Mouse (Mus musculus) liver, adult 2 months (tissue): ENCODE measurements around the gene Foxg1. TPM values are rescaled to one million over a fixed set of nuclear protein-coding genes. Genes with fewer than 3 reads are reported as not detected.

Source experiments
- DNase-seq: peaks from one replicate; pipeline ENCODE4 v3.0.0-alpha.2; 2011; ENCODE audit warnings: low read depth, low spot score; ENCODE audit errors: extremely low read depth
- H3K27ac ChIP-seq: fragments of 200-500 bp; replicated peaks from 2 replicates; pipeline ENCODE4 v1.5.1; 2012; ENCODE audit warnings: low read depth, mild to moderate bottlenecking, control low read depth, inconsistent platforms, low read length; ENCODE audit not compliant: insufficient read depth
- H3K27me3 ChIP-seq: fragments of 200-500 bp; 2 replicates; pipeline ENCODE4 v1.6.1; 2012; ENCODE audit warnings: mild to moderate bottlenecking, moderate library complexity, low read length, inconsistent platforms; ENCODE audit not compliant: control insufficient read depth, insufficient read depth
- H3K36me3 ChIP-seq: fragments of 200-500 bp; 2 replicates; pipeline ENCODE4 v1.6.1; 2012; ENCODE audit warnings: low read length, inconsistent platforms; ENCODE audit not compliant: control insufficient read depth, insufficient read depth
- H3K4me1 ChIP-seq: fragments of 200-500 bp; 2 replicates; pipeline ENCODE4 v1.6.1; 2011; ENCODE audit warnings: low read length; ENCODE audit not compliant: control insufficient read depth, insufficient read depth
- H3K4me3 ChIP-seq: fragments of 200-500 bp; 2 replicates; pipeline ENCODE4 v1.5.1; 2011; ENCODE audit warnings: low read depth, mild to moderate bottlenecking, control low read depth, low read length, moderate library complexity; ENCODE audit not compliant: insufficient read depth
- H3K79me2 ChIP-seq: fragments of 200-500 bp; 2 replicates; pipeline ENCODE4 v1.6.1; 2012; ENCODE audit warnings: inconsistent platforms, mild to moderate bottlenecking, low read length, moderate library complexity; ENCODE audit not compliant: control insufficient read depth, insufficient read depth
- H3K9ac ChIP-seq: fragments of 200-500 bp; 2 replicates; pipeline ENCODE4 v1.6.1; 2012; ENCODE audit warnings: low read depth, mild to moderate bottlenecking, control low read depth, inconsistent platforms, low read length
- CTCF ChIP-seq: fragments of 200-500 bp; IDR thresholded peaks from 2 replicates; pipeline ENCODE4 v1.5.1; 2011; ENCODE audit warnings: low read depth, low read length, control low read depth
- POLR2A ChIP-seq: fragments of 200-500 bp; IDR thresholded peaks from 2 replicates; pipeline ENCODE4 v1.6.1; 2011; ENCODE audit warnings: low read length, control low read depth; ENCODE audit not compliant: insufficient read depth; ENCODE audit errors: extremely low read depth
- WGBS: fragments of 180-500 bp; shearing (Covaris S2); methylation state at CpG from one replicate; pipeline ENCODE4 v1.1.7; 2018; 5-methylcytosine and 5-hydroxymethylcytosine counted together
- polyA plus RNA-seq: library from polyadenylated mRNA; depleted of rRNA; stranded (reverse); fragments of >200 nt; gene quantifications from 2 replicates; pipeline ENCODE4 v1.2.3, GENCODE M21; 2012
- total RNA-seq: library from RNA; depleted of rRNA; stranded (reverse); fragments of >200 nt; gene quantifications from 2 replicates; pipeline ENCODE4 v1.2.3, GENCODE M21; 2014

The Foxg1 gene
- total and polyA plus RNA-seq, 2 experiments, result not detected

DNA sequence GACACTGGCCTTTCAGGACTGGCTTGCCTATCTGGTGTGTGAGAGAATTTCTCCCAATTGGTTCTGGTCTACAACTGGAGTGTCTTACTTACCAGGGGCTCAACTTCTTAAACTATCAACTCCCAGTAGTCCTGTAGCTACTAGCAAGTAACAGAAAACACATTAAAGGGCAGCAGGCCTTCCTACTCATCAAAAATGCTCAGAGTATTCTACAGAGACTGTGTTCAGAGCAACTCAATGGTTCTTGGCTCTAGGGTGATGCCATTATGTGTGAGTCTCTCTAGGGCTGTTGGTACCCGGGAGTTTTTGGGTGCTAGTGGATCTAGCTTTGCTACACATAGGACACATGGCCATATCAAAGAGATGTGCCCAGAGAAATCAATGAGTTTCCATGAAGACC is 3.5 kb upstream of the Foxg1 start:
- DNase-seq, result no peak
- WGBS, result 3% methylated on average over 1 of the region's 1 CpGs
- no peak for TF ChIP-seq CTCF
- TF ChIP-seq POLR2A, result no peak
- H3K27ac ChIP-seq, result no peak overlapping the region
- H3K27me3 ChIP-seq, result peaks cover 23% of the 10 kb centered on the region
- no peaks in the 10 kb centered on the region for H3K4me1 ChIP-seq
- H3K4me3 ChIP-seq, result no peak overlapping the region
- H3K36me3 ChIP-seq, result no peaks in the 10 kb centered on the region
- H3K79me2 ChIP-seq, result no peaks in the 10 kb centered on the region
- no peak overlapping the region for H3K9ac ChIP-seq

- TF ChIP-seq POLR2A (no peak), CTCF (no peak)
- H3K27me3 ChIP-seq, result peaks cover 28% of the 10 kb centered on the region
- no peak overlapping the region for H3K27ac ChIP-seq
- H3K79me2 ChIP-seq, result no peaks in the 10 kb centered on the region
- no peaks in the 10 kb centered on the region for H3K36me3 ChIP-seq
- no peaks in the 10 kb centered on the region for H3K4me1 ChIP-seq
- no peak for DNase-seq
- H3K9ac ChIP-seq, result no peak overlapping the region
- WGBS, result 5% methylated on average over 11 of the region's 11 CpGs
- no peak overlapping the region for H3K4me3 ChIP-seq
These were observed 3.0 kb upstream of the Foxg1 start for GRCm38 (mm10) chr12:49379446-49379845.

- Histone ChIP-seq H3K27me3 (peaks cover 36% of the 10 kb centered on the region), H3K79me2 (no peaks in the 10 kb centered on the region), H3K27ac (no peak overlapping the region), H3K4me1 (no peaks in the 10 kb centered on the region), H3K4me3 (no peak overlapping the region), H3K9ac (no peak overlapping the region), H3K36me3 (no peaks in the 10 kb centered on the region)
- no peak for TF ChIP-seq CTCF
- TF ChIP-seq POLR2A, result no peak
- no peak for DNase-seq
- 4% methylated on average over 4 of the region's 4 CpGs for WGBS
These were observed 2.0 kb upstream of the Foxg1 start for GRCm38 (mm10) chr12:49380442-49380841.

DNA sequence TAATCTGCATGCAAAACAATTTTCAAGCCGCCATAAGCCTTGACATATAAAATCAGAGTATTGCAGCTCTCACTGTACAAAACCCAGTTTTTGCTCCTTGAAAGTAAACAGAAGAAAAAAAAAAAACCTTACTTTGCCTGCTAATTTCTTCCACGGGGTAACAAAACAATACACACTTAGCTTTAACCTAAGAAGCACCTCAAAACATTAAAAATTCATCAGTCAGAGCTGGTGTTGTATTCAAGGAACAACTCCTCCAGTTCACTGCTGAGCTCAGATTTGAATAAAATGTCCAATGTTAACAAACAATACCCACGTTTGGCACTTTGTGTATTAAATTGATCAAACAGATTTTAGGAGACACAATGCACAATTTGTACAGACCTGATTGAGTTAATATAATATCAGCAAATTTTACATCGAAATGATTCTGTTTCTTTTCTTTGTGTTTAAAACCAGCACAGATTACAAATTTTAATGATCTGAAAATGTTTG is 1.4 kb upstream of the Foxg1 start:
- WGBS, result 2% methylated on average over 4 of the region's 4 CpGs
- Histone ChIP-seq H3K27ac (no peak overlapping the region), H3K9ac (no peak overlapping the region), H3K36me3 (no peaks in the 10 kb centered on the region), H3K27me3 (peaks cover 35% of the 10 kb centered on the region), H3K4me3 (no peak overlapping the region), H3K4me1 (no peaks in the 10 kb centered on the region), H3K79me2 (no peaks in the 10 kb centered on the region)
- DNase-seq, result no peak
- no peak for TF ChIP-seq CTCF
- TF ChIP-seq POLR2A, result no peak

GRCm38 (mm10) chr12:49381721-49382365 is 617 bp upstream of the Foxg1 start:
- no peak for TF ChIP-seq POLR2A
- TF ChIP-seq CTCF, result no peak
- Histone ChIP-seq H3K79me2 (no peaks in the 10 kb centered on the region), H3K27me3 (peaks cover 32% of the 10 kb centered on the region), H3K4me1 (no peaks in the 10 kb centered on the region), H3K36me3 (no peaks in the 10 kb centered on the region), H3K27ac (no peak overlapping the region), H3K4me3 (no peak overlapping the region), H3K9ac (no peak overlapping the region)
- no peak for DNase-seq
- 4% methylated on average over 19 of the region's 19 CpGs for WGBS

DNA sequence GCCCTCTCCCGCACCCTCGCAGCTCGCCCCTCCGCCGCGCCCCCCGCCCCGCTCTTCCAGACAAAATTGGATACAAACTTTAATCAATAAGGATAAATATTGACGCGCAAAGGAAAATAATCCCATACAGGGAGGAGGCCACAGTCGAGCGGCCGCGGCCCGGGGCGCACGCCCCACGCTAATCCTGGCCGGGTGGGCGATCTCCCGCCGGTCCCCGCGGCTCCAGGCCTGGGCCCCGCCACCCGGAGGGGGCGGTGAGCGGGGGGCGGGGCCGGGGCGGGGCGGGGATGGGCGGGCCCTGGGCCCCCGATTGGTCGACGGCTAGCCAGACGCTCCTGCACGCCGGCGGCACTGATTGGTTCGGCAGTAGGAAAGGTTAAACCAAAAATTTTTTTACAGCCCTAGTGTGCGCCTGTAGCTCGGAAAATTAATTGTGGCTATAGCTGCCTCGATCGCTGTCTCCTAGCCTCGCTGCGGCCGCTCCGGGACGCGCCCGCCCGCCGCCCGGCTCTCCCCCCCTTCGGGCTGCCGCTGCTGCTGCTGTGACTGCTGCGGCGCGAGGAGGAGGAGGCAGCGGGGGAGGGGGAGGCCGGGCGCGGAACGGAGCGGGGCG is 1.2 kb downstream of the Foxg1 start:
- Histone ChIP-seq H3K79me2 (no peaks in the 10 kb centered on the region), H3K9ac (no peak overlapping the region), H3K27me3 (peaks cover 27% of the 10 kb centered on the region), H3K4me3 (no peak overlapping the region), H3K36me3 (no peaks in the 10 kb centered on the region), H3K27ac (no peak overlapping the region), H3K4me1 (no peaks in the 10 kb centered on the region)
- DNase-seq, result no peak
- WGBS, result 3% methylated on average over 56 of the region's 67 CpGs
- TF ChIP-seq POLR2A, result no peak
- no peak for TF ChIP-seq CTCF
